Mouse (Mus musculus): ENCODE measurements around the gene Ugt1a7c. TPM values are rescaled to one million over a fixed set of nuclear protein-coding genes. Genes with fewer than 3 reads are reported as not detected.

Ugt1a7c gene
- total RNA-seq, 2 experiments from 2014 or later = 0.96 to 1.3 TPM

DNA sequence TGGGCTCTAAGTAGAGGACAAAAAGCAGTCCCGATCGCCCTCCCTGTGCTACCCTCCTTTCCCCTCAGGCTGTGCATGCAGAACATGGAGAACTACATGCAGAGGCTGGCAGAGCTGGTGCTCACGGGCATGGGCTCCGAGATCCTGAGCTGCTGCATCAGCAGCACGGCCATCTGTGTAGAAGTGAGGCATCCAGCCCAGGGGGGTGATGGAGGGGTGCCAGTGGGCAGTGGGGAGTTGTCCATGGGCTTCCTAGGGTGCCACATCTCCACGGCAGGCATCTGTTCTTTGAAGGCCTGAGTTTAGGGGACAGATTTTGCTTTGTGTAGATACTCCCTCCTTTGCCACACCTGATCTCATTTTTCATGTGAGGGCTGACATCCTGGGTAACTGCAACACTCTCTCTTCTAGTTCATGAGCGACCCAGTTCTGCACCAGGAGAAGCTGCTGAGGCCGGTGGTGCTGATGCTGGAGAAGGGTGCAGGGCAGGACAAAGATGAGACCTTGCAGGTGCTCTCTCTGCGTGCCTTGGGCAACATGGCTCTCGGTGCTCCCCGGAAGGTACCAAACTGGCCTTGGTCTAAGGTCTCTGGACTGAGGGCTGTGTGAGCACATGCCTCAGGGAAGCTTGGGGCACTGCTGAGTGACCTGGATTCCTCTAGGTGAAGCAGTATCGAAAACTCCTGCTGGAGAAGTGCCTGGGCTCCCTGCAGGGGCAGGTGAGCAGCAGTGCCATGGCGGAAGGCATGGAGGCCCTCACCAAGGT lies 161.3 kb downstream of the Ugt1a7c start:
- intact Hi-C loops (cut with DNase I) = no loop called here
- DNase-seq (ENCODE audit: low spot score) = no peak

DNA sequence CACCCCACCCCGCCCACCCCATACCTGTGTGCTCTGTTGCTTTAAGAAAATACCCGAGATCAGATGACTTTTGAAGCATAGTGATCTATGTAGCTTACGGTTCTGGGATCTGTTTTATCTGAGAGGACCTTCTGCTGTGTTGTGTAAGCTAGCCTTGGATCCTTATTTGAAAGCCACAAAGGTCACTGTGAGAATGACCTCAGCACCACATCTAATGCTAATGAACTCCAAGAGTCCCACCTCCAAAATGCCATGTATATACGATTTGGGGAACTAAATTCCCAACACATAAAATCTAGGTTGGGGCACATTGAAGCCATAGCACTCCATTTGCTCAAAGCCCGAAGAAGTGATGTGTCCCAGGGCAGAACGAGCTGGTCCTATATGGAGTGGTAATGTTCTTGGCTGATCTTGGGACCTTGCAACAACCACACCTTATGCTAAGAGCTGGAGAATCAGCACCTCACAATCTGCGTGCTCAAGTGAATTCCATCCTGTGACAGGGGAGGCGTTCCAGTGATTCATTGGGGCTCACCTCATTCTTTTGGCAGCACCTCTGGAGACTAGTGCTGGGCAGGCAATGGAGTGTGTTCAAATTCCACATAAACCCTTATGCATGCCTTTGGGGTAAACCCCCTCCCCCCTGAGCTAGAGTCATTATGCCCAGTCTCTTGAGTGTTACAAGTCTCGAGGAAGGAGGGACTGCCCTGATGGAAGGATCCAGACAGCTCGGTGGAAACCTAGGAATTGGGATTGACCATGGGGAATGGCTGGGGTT lies 162.2 kb downstream of the Ugt1a7c start:
- intact Hi-C loops (cut with DNase I) = no loop called here
- no peak for DNase-seq (ENCODE audit: low spot score)

DNA sequence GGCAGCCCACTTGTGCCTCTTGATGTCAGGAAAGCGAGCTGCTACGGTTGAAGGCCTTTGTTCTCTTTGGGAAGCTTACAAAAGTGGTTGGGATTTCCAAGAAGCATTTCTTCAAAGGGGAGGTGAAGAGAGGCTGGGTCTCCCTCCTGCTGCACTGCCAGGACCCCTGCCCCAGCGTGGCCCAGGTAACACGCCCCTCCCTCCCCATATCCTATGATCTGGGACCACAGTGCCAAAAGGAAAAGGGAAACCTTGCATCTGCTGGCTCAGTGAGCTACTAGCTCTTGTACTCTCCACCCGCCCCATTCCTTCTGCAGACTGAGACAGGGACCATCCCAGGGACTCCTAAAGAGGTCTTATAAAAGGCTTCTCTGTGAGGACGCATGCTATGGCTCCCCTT lies 162.8 kb downstream of the Ugt1a7c start:
- DNase-seq (ENCODE audit: low spot score) = no peak
- intact Hi-C loops (cut with DNase I) = no loop called here

DNA sequence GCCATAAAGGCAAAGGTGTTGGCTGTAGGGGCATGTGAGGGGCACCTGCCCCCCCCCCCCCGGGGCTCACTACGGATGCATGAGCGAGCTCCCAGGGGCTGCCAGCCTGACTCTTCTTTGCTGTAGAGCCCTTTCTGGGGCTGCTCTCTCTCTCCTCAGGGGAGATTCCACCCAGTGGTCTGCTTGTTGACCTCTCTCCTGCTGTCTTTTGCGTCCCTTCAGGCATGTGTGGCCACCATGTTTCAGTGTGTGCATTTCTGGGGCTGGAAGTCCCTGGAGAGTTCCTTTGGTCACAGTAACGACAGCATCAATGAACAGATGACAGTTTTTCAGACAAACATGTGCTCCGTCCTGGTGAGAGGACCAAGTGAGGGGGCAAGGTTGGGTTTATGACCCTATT lies 163.5 kb downstream of the Ugt1a7c start:
- intact Hi-C loops (cut with DNase I) = no loop called here
- DNase-seq (ENCODE audit: low spot score) = no peak

DNA sequence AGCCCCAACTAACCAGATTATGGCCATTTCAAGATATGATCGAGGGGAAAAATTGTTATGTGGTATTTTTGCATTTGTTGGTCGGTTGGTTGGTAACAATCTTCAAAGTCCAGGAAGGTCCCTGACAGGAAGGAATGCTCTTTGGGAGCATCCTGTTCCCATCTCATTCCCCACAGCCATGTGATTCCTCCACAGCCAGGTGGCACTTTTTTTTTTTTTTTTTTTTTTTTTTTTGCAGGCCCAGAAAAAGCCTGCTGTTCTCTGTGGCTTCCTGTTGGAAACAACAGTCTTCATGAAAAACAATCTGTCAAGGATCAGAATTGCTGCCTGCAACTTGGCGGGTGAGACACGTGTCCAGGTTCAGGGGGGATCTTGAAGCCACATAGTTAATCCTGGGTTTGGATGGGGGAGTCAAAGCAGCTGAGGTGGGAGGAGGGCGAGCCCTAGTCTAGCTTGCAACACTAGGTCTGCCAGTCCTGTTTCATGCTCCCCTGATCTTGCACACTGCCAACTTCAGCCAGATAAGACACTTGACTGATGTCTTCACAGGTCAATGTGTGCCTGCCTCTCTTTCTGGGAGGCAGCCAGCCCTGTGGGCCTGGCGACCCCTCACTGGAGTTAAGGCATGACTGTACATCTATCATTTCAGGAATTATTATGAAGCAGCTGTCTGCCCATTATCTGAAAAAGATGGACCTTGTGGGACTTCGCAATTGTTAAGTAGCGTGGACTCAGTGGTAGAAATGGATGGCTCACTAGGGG lies 164.2 kb downstream of the Ugt1a7c start:
- intact Hi-C loops (cut with DNase I) = no loop called here
- DNase-seq (ENCODE audit: low spot score) = no peak

DNA sequence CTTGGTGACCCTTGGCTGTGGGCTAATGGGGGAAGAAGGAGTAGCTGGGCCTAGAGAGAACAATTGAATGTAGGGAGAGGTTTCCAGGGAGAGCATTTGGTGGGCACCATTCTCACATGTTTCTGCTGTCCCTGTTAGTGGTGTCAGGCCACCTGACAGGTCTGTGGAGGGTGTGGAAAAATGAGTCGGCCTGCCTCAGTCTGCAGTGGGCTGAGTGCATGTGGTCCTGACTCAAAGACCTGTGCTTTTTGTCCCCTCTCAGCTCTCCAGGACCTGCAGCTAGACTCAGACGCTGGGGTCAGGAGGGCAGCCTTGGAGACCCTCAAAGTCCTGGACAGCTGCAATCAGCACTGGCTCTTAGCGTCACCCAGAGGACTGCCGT lies 164.8 kb downstream of the Ugt1a7c start:
- intact Hi-C loops (cut with DNase I) = no loop called here
- DNase-seq (ENCODE audit: low spot score) = no peak

DNA sequence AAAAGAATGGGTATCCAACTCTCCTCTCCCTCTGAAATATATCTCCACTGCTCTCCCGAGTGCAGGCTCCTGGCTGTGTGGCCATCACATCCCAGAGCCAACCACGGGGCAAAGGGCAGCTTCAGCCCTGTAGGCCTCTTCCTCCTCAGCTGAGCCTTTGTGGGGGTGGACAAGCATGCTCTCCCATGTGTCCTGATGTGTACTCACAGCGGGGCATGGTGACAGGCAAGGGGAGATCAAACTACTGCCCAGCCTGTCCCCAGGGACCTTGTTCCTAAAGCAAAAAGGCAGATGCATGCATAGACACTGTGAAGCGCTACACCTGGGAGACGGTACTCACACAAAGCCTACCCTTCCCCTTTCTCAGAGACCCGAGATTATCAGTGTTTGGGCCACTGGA lies 165.3 kb downstream of the Ugt1a7c start:
- DNase-seq (ENCODE audit: low spot score) = no peak
- intact Hi-C loops (cut with DNase I) = no loop called here

DNA sequence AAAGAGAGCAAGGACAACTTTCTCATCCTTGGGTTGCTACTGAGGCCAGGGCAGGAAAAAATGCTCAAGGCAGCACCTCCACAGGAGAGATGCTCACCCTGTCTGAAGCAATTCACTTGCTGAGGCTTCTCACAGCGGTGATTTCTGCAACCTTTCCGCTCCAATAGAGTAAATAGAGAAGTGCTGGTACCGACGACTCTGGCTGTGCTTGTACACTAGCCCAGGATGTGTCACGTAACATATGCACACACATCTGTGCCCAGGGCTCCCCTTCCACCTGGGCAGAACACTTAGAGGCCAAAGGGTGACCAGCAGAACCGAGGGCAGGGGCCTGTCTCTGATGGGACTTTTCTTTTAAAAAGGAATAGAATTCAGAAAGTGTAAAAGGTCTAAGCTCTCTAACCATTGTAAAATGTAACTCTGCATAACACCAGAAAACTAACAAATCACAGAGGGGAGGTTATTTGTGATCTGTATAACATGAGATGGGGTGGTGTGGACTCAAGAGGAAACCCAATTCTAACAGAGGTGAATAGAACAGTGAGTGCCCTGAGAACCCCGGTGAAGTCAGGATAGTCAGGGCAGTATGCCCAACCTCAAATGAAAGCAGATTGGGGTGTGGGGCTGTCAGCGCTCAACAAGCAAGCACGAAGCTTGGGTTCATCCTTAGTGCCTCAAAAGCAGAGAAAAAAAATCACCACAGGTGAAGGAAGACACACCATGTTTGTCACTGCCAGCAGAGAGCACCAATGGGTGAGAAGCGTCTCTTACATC lies 165.9 kb downstream of the Ugt1a7c start:
- intact Hi-C loops (cut with DNase I) = no loop called here
- DNase-seq (ENCODE audit: low spot score) = no peak

DNA sequence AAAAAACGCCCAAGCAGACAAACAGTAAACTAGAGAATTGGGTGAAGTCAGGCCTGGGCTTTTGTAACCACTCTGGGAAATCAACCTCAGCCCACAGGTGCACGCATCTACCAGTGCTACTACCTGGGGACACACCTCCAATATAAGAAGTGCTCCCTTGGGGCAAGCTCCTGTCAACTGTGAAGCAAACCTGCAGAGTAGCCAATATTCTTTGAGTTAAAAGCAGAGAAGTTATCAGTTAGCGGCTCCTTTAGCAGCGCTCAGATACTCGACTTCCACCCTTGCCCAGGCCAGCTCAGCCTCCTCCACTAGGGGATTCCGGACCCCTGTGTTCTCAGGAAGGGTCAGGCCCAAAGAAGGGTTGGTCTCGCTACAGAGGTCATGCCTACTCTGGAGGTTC lies 166.8 kb downstream of the Ugt1a7c start:
- no peak for DNase-seq (ENCODE audit: low spot score)
- intact Hi-C loops (cut with DNase I) = no loop called here

DNA sequence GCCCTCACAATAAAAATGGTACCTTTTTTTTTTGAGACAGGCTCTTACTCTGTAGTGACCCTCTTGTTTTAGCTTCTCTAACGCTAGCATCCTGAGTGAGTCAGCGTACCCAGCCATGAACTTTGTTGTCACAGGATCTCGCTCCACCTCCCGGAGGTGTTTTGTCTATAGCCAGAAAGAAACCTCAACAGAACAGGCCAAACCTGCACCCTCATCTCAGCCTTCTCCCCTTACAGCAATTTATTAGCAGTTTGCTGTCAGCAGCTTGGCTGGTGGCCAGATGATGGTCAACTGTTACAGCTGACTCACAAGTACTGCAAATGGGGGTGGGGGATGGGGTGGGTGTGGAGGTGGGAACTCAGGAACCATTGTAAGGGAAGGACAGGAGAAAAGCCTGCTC lies 167.4 kb downstream of the Ugt1a7c start:
- no peak for DNase-seq (ENCODE audit: low spot score)
- intact Hi-C loops (cut with DNase I) = no loop called here

DNA sequence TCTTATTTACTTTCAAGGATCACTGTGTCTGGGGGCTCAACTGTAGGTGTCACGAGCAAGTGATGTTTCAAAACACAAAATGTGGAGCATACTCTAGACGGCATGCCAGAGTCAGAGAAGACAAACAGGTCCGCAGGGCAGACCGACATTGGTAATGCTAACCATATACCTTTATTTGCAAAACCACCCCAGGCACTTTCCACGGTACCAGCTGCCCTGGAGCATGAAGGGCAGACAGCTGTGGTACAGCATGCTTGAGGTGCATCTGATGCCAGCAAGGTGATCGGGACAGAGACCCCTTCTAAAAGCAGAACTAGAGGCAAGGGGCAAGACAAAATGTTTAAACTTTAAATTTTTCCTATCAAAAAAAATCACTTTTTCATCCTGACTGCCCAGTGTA lies 168.1 kb downstream of the Ugt1a7c start:
- DNase-seq (ENCODE audit: low spot score) = no peak
- intact Hi-C loops (cut with DNase I) = no loop called here

DNA sequence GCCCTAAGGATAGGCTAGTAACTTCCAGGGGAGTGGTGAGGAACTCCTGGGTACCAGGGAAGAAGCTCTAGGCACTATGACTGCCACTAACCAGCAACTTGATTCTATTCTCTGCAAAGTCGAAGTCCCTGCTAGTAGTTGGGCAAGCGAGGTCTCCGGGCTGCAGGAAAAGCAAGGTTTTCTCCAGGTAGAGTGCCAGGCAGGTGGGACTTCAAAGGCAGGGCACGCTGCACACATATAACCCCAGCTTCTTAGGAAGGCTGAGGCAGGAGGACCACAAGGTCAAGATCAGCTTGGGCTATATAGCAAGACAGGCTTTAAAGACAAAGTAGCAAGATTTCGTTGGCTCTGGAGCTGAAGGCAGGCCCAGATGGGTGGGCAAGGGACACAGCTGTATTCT lies 168.9 kb downstream of the Ugt1a7c start:
- intact Hi-C loops (cut with DNase I) = no loop called here
- DNase-seq (ENCODE audit: low spot score) = no peak

DNA sequence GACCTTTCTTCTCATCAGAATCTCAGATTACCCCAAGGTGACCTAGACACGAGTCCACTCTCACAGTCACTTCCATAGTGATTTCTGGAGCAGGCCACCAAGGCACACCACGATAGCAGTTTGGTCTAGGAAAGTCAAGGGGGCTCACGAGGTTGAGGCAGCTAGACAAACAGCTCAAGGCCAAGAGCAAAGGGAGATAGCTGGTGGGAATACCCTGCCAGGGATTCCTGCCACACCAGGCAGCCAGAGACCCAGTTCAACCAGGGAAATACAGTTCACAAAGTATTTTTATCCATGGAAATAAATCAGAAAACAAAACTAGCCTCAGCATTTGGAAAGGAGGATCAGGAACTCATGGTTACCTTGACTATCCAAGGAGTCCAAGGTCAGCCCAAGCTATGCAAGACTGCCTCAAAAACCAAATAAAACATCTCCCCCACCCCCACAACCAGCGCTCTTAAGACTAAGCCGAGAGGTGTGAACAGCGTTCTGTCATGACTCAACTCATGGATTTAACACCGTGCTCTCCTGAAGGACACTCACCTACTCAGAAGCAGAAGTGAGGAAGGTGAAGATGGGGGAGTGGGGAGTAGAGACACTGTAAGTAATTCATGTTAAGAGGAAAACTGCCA lies 169.5 kb downstream of the Ugt1a7c start:
- DNase-seq (ENCODE audit: low spot score) = no peak
- intact Hi-C loops (cut with DNase I) = no loop called here

DNA sequence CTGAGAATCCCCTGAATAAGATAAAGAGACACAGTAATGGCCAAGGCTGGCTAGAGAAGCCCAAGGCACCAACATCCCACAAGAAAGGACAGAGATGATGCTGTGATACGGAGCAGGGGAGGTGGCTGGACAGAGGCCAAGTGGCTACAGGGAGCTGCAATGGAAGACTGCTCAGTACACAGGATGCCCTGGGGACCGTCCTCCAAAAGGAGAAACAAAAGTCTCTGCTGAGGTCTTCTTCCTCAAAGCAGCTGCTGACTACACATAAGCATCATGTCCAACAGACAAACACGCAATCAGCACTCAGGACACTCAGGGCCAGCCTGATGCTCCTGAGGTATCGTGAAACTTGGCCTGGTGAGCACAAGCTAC lies 170.0 kb downstream of the Ugt1a7c start:
- no peak for DNase-seq (ENCODE audit: low spot score)
- intact Hi-C loops (cut with DNase I) = no loop called here

DNA sequence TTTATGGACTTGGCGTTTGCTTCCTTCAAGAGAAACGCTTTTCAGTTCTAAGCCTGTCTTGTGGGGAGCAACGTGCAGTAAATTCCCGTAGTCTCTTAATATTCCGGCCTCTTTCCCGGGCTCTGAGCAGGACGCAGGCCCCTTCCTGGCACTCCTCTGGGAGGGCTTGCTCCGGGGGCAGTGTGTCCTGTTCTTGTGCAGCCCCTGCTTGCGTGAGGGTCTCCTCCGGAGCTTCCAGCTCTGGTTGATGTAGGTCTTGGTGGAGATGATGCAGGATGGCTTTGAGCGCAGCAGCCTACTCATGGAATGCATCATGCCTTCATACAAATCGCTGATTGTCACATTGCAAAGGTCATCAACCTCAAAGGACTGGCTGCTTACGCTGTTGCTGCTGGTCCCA lies 171.3 kb downstream of the Ugt1a7c start:
- DNase-seq (ENCODE audit: low spot score) = no peak
- intact Hi-C loops (cut with DNase I) = no loop called here

DNA sequence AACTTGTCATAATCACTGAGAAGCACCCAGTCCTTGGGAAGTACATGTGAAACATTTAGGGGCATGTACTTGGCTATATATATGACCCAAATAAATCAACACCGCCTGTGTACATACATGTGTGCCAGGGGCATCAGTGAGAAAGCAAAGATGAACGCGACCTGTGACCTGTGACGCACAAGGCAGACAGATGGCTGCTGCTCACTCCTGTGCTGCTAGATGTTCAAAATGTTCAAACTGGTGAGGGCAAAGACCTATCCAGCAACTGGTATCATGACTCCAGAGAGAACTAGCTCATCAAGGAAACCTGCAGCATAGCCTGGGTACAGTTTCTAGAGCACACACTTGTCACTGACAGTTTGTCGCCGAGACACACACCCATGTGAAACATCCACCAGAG lies 172.6 kb downstream of the Ugt1a7c start:
- DNase-seq (ENCODE audit: low spot score) = no peak
- intact Hi-C loops (cut with DNase I) = no loop called here

DNA sequence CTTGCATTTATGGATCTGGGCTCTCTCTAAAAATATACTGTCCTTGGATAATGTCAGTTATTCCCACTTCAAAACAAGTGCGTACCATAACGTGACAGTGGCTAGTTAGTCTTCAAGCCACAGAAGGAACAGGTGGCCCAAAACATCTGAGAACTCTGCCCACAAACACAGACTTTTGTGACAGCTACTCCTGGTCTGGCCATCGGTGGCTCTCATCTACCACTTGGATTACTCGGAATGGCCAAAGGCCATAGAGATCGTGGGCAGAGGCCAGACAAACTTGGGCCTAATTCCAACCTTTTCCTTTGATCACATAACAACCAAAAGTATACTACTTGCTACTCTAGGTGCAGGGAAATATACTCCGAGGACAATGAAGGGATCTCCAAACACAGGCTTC lies 173.2 kb downstream of the Ugt1a7c start:
- no peak for DNase-seq (ENCODE audit: low spot score)
- intact Hi-C loops (cut with DNase I) = no loop called here
